Mouse (Mus musculus) stomach, adult 2 months (tissue): ENCODE measurements around the gene Gskip. TPM values are rescaled to one million over a fixed set of nuclear protein-coding genes. Genes with fewer than 3 reads are reported as not detected.

ENCODE experiments used
- polyA plus RNA-seq: library from polyadenylated mRNA; depleted of rRNA; stranded (reverse); fragments of >200 nt; gene quantifications from 2 replicates; pipeline ENCODE4 v1.2.3, GENCODE M21; 2012; rRNA removed

The Gskip gene
- 3.6 TPM in 2 replicates for polyA plus RNA-seq

GRCm38 (mm10) chr12:105683933-105684901, at the start of gene Gskip:
Gene Gskip (plus strand): TSS chr12:105684829.

GRCm38 (mm10) chr12:105685001-105685691, 517 bp downstream of the Gskip start, which contains the start of gene Atg2b:
Gene Atg2b (minus strand): TSS chr12:105685211.

GRCm38 (mm10) chr12:105705799-105706487, 21.3 kb downstream of the Gskip start, which contains the start of gene Ak7:
Gene Ak7 (plus strand): TSS chr12:105705976.

Other genes starting within 250 kb of the Gskip start
- gene D430019H16Rik, start 231.0 kb upstream of the Gskip start, polyA plus RNA-seq, result 0.47 and 0.51 TPM in 2 replicates
- gene Bdkrb2, start 121.6 kb upstream of the Gskip start, polyA plus RNA-seq, result 2.4 and 2.9 TPM in 2 replicates
- gene Bdkrb1, start 81.7 kb upstream of the Gskip start, polyA plus RNA-seq, result 1.7 and 1.9 TPM in 2 replicates
- 2.9 and 4.0 TPM in 2 replicates for gene Atg2b, start 382 bp downstream of the Gskip start, polyA plus RNA-seq
- not detected in 2 replicates for gene Ak7, start 21.1 kb downstream of the Gskip start, polyA plus RNA-seq
- 13.6 and 14.0 TPM in 2 replicates for gene Papola, start 99.9 kb downstream of the Gskip start, polyA plus RNA-seq